Mouse (Mus musculus) testis, adult 2 months (tissue): ENCODE measurements around the gene Nudt19. TPM values are rescaled to one million over a fixed set of nuclear protein-coding genes. Genes with fewer than 3 reads are reported as not detected.

Experiments
- H3K27ac ChIP-seq: fragments of 200-500 bp; 2 replicates; pipeline ENCODE4 v1.5.1; 2012; ENCODE audit warnings: low read depth, low read length; ENCODE audit not compliant: control insufficient read depth, insufficient read depth
- H3K27me3 ChIP-seq: fragments of 200-500 bp; 2 replicates; pipeline ENCODE4 v1.6.1; 2012; ENCODE audit warnings: mild to moderate bottlenecking, low read length, moderate library complexity; ENCODE audit not compliant: control insufficient read depth, insufficient read depth
- H3K36me3 ChIP-seq: fragments of 200-500 bp; 2 replicates; pipeline ENCODE4 v1.6.1; 2012; ENCODE audit warnings: mild to moderate bottlenecking, low read length; ENCODE audit not compliant: control insufficient read depth, insufficient read depth
- H3K4me1 ChIP-seq: fragments of 200-500 bp; 2 replicates; pipeline ENCODE4 v1.6.1; 2012; ENCODE audit warnings: low read length; ENCODE audit not compliant: control insufficient read depth, insufficient read depth
- H3K4me3 ChIP-seq: fragments of 200-500 bp; 2 replicates; pipeline ENCODE4 v1.5.1; 2012; ENCODE audit warnings: low read depth, mild to moderate bottlenecking, low read length, moderate library complexity, mixed read lengths; ENCODE audit not compliant: control insufficient read depth
- CTCF ChIP-seq: fragments of 200-500 bp; IDR thresholded peaks from 2 replicates; pipeline ENCODE4 v1.5.1; 2012; ENCODE audit warnings: low read depth, mild to moderate bottlenecking, inconsistent platforms, low read length, moderate library complexity; ENCODE audit not compliant: control insufficient read depth, insufficient read depth, insufficient replicate concordance
- POLR2A ChIP-seq: fragments of 200-500 bp; IDR thresholded peaks from 2 replicates; pipeline ENCODE4 v1.6.1; 2012; ENCODE audit warnings: low read depth, mild to moderate bottlenecking, inconsistent platforms, low read length, moderate library complexity; ENCODE audit not compliant: control insufficient read depth
- polyA plus RNA-seq: library from polyadenylated mRNA; depleted of rRNA; stranded (reverse); fragments of >200 nt; gene quantifications from 2 replicates; pipeline ENCODE4 v1.2.3, GENCODE M21; 2012

Nudt19 gene
- polyA plus RNA-seq, 1 experiment: 5.7 TPM

GRCm38 (mm10) chr7:35564067-35564865 is 8.2 kb upstream of the Nudt19 start:
- Histone ChIP-seq H3K27me3 (no peaks in the 10 kb centered on the region), H3K27ac (0 out of 2 replicates have a peak overlapping the region, but pooled peaks have one; percentile 2), H3K4me3 (no peak overlapping the region), H3K36me3 (no peaks in the 10 kb centered on the region), H3K4me1 (peaks cover 6% of the 10 kb centered on the region)
- TF ChIP-seq CTCF: no peak
- no peak for TF ChIP-seq POLR2A

GRCm38 (mm10) chr7:35563071-35563470 is 7.0 kb upstream of the Nudt19 start:
- Histone ChIP-seq H3K4me3 (no peak overlapping the region), H3K27ac (no peak overlapping the region), H3K27me3 (no peaks in the 10 kb centered on the region), H3K36me3 (no peaks in the 10 kb centered on the region), H3K4me1 (peaks cover 6% of the 10 kb centered on the region)
- TF ChIP-seq CTCF (no peak), POLR2A (no peak)

- no peak for TF ChIP-seq POLR2A
- no peak for TF ChIP-seq CTCF
- peaks cover 6% of the 10 kb centered on the region for H3K4me1 ChIP-seq
Measured at GRCm38 (mm10) chr7:35559838-35560237, 3.7 kb upstream of the Nudt19 start.

GRCm38 (mm10) chr7:35558681-35559080 is 2.6 kb upstream of the Nudt19 start:
- peaks cover 11% of the 10 kb centered on the region for H3K4me1 ChIP-seq
- no peak overlapping the region for H3K27ac ChIP-seq
- no peaks in the 10 kb centered on the region for H3K27me3 ChIP-seq
- no peaks in the 10 kb centered on the region for H3K36me3 ChIP-seq
- H3K4me3 ChIP-seq: no peak overlapping the region
- TF ChIP-seq POLR2A (no peak), CTCF (no peak)

More at GRCm38 (mm10) chr7:35559838-35560237, 3.7 kb upstream of the Nudt19 start:
- Histone ChIP-seq H3K27me3 (no peaks in the 10 kb centered on the region), H3K27ac (no peak overlapping the region), H3K36me3 (no peaks in the 10 kb centered on the region), H3K4me3 (no peak overlapping the region)

- peaks cover 11% of the 10 kb centered on the region for H3K4me1 ChIP-seq
- TF ChIP-seq CTCF (no peak), POLR2A (no peak)
- no peaks in the 10 kb centered on the region for H3K27me3 ChIP-seq
- no peaks in the 10 kb centered on the region for H3K36me3 ChIP-seq
- no peak overlapping the region for H3K4me3 ChIP-seq
- H3K27ac ChIP-seq: no peak overlapping the region
Measured at GRCm38 (mm10) chr7:35557577-35557976, 1.5 kb upstream of the Nudt19 start.

GRCm38 (mm10) chr7:35556905-35557304 is 801 bp upstream of the Nudt19 start:
- TF ChIP-seq POLR2A: no peak
- Histone ChIP-seq H3K36me3 (no peaks in the 10 kb centered on the region), H3K4me3 (no peak overlapping the region), H3K27ac (no peak overlapping the region), H3K27me3 (no peaks in the 10 kb centered on the region), H3K4me1 (peaks cover 11% of the 10 kb centered on the region)

GRCm38 (mm10) chr7:35555224-35556204 is 590 bp downstream of the Nudt19 start:
- Histone ChIP-seq H3K4me1 (peaks cover 11% of the 10 kb centered on the region), H3K4me3 (peak overlapping the region; percentile 95), H3K27me3 (no peaks in the 10 kb centered on the region), H3K27ac (peak overlapping the region; percentile 93), H3K36me3 (no peaks in the 10 kb centered on the region)
- TF ChIP-seq POLR2A (peak; percentile 39), CTCF (no peak)
